Comparison of ENCODE assay signal across 9 mouse cellular contexts in genomic region chr3:108911081-108911547, GRCm38 (mm10). TPM values are rescaled to one million over a fixed set of nuclear protein-coding genes. Genes with fewer than 3 reads are reported as not detected.
DNase-seq lines count a peak whose midpoint lies in the region; ATAC-seq and TF ChIP-seq lines count a peak whose summit lies in the region.
"Had no signal": no experiment of that assay in that cellular context is flagged by ENCODE, and none has a peak within 500 bp of the region (broad histone marks: within the 10 kb centered on the region; RNA-seq: fewer than 3 reads in every experiment).

No protein-coding gene starts in this region.

- no peaks in the 10 kb centered on the region for H3K27me3 ChIP-seq in CH12.LX (replicated peaks)
- H3K27me3 ChIP-seq in forebrain, embryonic 12.5 days: no peaks in the 10 kb centered on the region
- H3K27me3 ChIP-seq in lung, postnatal 0 days (replicated peaks; ENCODE audit: insufficient read depth, low read length): no peaks in the 10 kb centered on the region

- H3K9ac ChIP-seq in CH12.LX (ENCODE audit: insufficient read depth, low read depth): peak overlapping the region; percentile 93
- H3K9ac ChIP-seq in forebrain, embryonic 12.5 days: peak overlapping the region; percentile 92
- H3K9ac ChIP-seq in lung, postnatal 0 days (replicated peaks; ENCODE audit: low read depth): peak overlapping the region; percentile 91

- peaks cover 9 to 26% of the 10 kb centered on the region in 2 experiments for H3K36me3 ChIP-seq in CH12.LX (replicated peaks in 1 of 2; ENCODE audit: control insufficient read depth in 1 of 2, insufficient read depth in 1 of 2, low read length in 1 of 2)
- H3K36me3 ChIP-seq in forebrain, embryonic 12.5 days (replicated peaks): peaks cover 9% of the 10 kb centered on the region
- H3K36me3 ChIP-seq in lung, postnatal 0 days (ENCODE audit: insufficient read depth, low read length): no peaks in the 10 kb centered on the region

- no peaks in the 10 kb centered on the region for H3K9me3 ChIP-seq in CH12.LX (replicated peaks; ENCODE audit: low read length)
- H3K9me3 ChIP-seq in forebrain, embryonic 12.5 days: no peaks in the 10 kb centered on the region
- no peaks in the 10 kb centered on the region for H3K9me3 ChIP-seq in lung, postnatal 0 days (ENCODE audit: low read length)

- TF ChIP-seq CTCF in CH12.LX (conservative IDR thresholded peaks at IDR 0.05 in 1 of 2, IDR thresholded peaks at IDR 0.05 in 1 of 2; ENCODE audit: low read depth in 2 of 2, low read length in 2 of 2): peak in 1 of 2 experiments; percentile 56; a peak in 2 of 4 replicates
- TF ChIP-seq CTCF in brain, embryonic 14.5 days (IDR thresholded peaks at IDR 0.05; ENCODE audit: borderline replicate concordance, extremely low read depth, insufficient read depth, insufficient read length): peak; percentile 26; the same call in 1 of the 2 replicates
- TF ChIP-seq CTCF in lung, postnatal 0 days (IDR thresholded peaks at IDR 0.05): peak; percentile 79

- dilution Hi-C loops in CH12.LX (cut with MboI; ENCODE audit: extremely low pct_ligation_motif_present, extremely low pct_unique_long_range_greater_than_20kb, low sequenced_read_pairs): no loop called here

- peak; percentile 86 for ATAC-seq in forebrain, embryonic 12.5 days (ENCODE audit: low FRiP score)
- ATAC-seq in lung, postnatal 0 days: peak; percentile 87

- peaks cover 44% of the 10 kb centered on the region for H3K79me2 ChIP-seq in CH12.LX (replicated peaks; ENCODE audit: control insufficient read depth, extremely low read depth, insufficient read depth, poor library complexity, severe bottlenecking)

- peaks cover 4 to 27% of the 10 kb centered on the region in 2 experiments; a peak in 3 of 4 replicates for H3K4me1 ChIP-seq in CH12.LX (ENCODE audit: control insufficient read depth in 1 of 2, insufficient read depth in 2 of 2)
- H3K4me1 ChIP-seq in forebrain, embryonic 12.5 days: peaks cover 19% of the 10 kb centered on the region
- H3K4me1 ChIP-seq in lung, postnatal 0 days (ENCODE audit: insufficient read depth, low read depth, low read length): peaks cover 3% of the 10 kb centered on the region; the same call in 1 of the 2 replicates

- TF ChIP-seq RAD21 in CH12.LX (IDR thresholded peaks at IDR 0.05; ENCODE audit: low read depth, low read length): peak; percentile 53

- peak overlapping the region; percentile 71 to 99 (median 87) for H3K4me3 ChIP-seq in CH12.LX (replicated peaks in 1 of 3; ENCODE audit: low read depth in 2 of 3, low read length in 2 of 3, poor library complexity in 1 of 3)
- H3K4me3 ChIP-seq in forebrain, embryonic 12.5 days (replicated peaks): peak overlapping the region; percentile 99
- H3K4me3 ChIP-seq in lung, postnatal 0 days (ENCODE audit: low read depth, low read length): peak overlapping the region; percentile 94

- no peak for TF ChIP-seq POLR2A in CH12.LX (IDR thresholded peaks at IDR 0.05; ENCODE audit: low read depth, low read length)
- no peak for TF ChIP-seq POLR2A in brain, embryonic 14.5 days (IDR thresholded peaks at IDR 0.05; ENCODE audit: borderline replicate concordance, extremely low read depth, insufficient read depth, insufficient read length, poor library complexity, severe bottlenecking)

- in situ Hi-C loops in CH12.LX (cut with MboI; ENCODE audit: low pct_ligation_motif_present, low pct_unique_long_range_greater_than_20kb, low sequenced_read_pairs): no loop called here

- WGBS in forebrain, embryonic 12.5 days: 1% methylated on average over 44 of the region's 44 CpGs
- 3% methylated on average over 33 of the region's 44 CpGs for WGBS in lung, postnatal 0 days

- intact Hi-C loops in heart, postnatal 10 days (cut with DNase I): loop anchor here (2.0 to 5.0 kb wide), 3 partner anchors 70 to 152 kb away; partner anchors contain the start of genes Fam102b and Stxbp3

- no peak overlapping the region for H3K4me2 ChIP-seq in CH12.LX (ENCODE audit: insufficient read depth, low read depth, poor library complexity, severe bottlenecking)
- H3K4me2 ChIP-seq in forebrain, embryonic 12.5 days: peak overlapping the region; percentile 93
- peak overlapping the region; percentile 85 for H3K4me2 ChIP-seq in lung, postnatal 0 days (replicated peaks; ENCODE audit: low read depth, low read length)

- peak; percentile 75 for DNase-seq in CH12.LX (ENCODE audit: extremely low read depth)
- DNase-seq in brain, embryonic 14.5 days (ENCODE audit: low read depth): peak; percentile 86
- peak; percentile 80 for DNase-seq in heart, postnatal 10 days
- peak; percentile 28 to 43 for DNase-seq in layer of hippocampus, adult 8-10 months (ENCODE audit: low spot score in 2 of 2)
- peak; percentile 91 for DNase-seq in lung, postnatal 0 days (ENCODE audit: low spot score)
- DNase-seq in ovary, postnatal 14 days (ENCODE audit: low spot score): peak; percentile 45
- DNase-seq in thymus, postnatal 25 days: peak; percentile 87

- H3K27ac ChIP-seq in CH12.LX (ENCODE audit: insufficient read depth, low read depth): peak overlapping the region; percentile 97
- H3K27ac ChIP-seq in forebrain, embryonic 12.5 days: peak overlapping the region; percentile 98
- H3K27ac ChIP-seq in lung, postnatal 0 days (ENCODE audit: low read length): peak overlapping the region; percentile 100

- TF ChIP-seq EP300 in CH12.LX (IDR thresholded peaks at IDR 0.05; ENCODE audit: low read length): no peak
- no peak for TF ChIP-seq EP300 in lung, postnatal 0 days (IDR thresholded peaks at IDR 0.05)

TF ChIP-seq in CH12.LX, 34 proteins besides CTCF, POLR2A, EP300 and RAD21:
- TF ChIP-seq PAX5 (IDR thresholded peaks at IDR 0.05; ENCODE audit: low read length): no peak
- peak; percentile 13; the same call in 1 of the 2 replicates for TF ChIP-seq MAZ (IDR thresholded peaks at IDR 0.05; ENCODE audit: low read depth, low read length)
- TF ChIP-seq MYC (IDR thresholded peaks at IDR 0.05; ENCODE audit: low read depth, low read length): peak; percentile 84
- peak; percentile 32 for TF ChIP-seq SMC3 (IDR thresholded peaks at IDR 0.05; ENCODE audit: low read depth, low read length)
- TF ChIP-seq UBTF (IDR thresholded peaks at IDR 0.05; ENCODE audit: low read depth, low read length): peak; percentile 86
- no peak for TF ChIP-seq SIN3A (IDR thresholded peaks at IDR 0.05; ENCODE audit: low read length)
- peak; percentile 73 for TF ChIP-seq MXI1 (IDR thresholded peaks at IDR 0.05; ENCODE audit: low read depth, low read length)
- peak; percentile 69 for TF ChIP-seq MAX (IDR thresholded peaks at IDR 0.05; ENCODE audit: low read length)
- peak; percentile 27; the same call in 1 of the 2 replicates for TF ChIP-seq ZMIZ1 (IDR thresholded peaks at IDR 0.05; ENCODE audit: low read depth, low read length)

RNA-seq across cellular contexts. Expression of gene Prpf38b, which starts 0.4 kb away (rescaled TPM):
- 42.6 and 47.4 TPM in 2 replicates for total RNA-seq in CH12.LX (2012; rRNA removed)
- 42.9 and 55.9 TPM in 2 replicates for total RNA-seq in CH12.LX (2014; rRNA removed)
- polyA plus RNA-seq in CH12.LX (2012; ENCODE audit: insufficient read length, low read depth): 177 and 193 TPM in 2 replicates
- 68.0 and 78.4 TPM in 2 replicates for polyA plus RNA-seq in brain, embryonic 14.5 days (2012; rRNA removed)
- 85.1 and 87.0 TPM in 2 replicates for polyA plus RNA-seq in forebrain, embryonic 12.5 days (2016; fragmentation: Nextera tagmentation; extraction: Ambion mirVana)
- total RNA-seq in heart, postnatal 10 days (2021): 10 to 100 TPM; 27.7 to 30.9 TPM
- total RNA-seq in layer of hippocampus, adult 8-10 months (2022): 10 to 100 TPM; 43.2 to 57.0 (median 47.7) TPM
- polyA plus RNA-seq in lung, postnatal 0 days (2015; fragmentation: Nextera tagmentation; extraction: Ambion mirVana): 42.5 and 48.7 TPM in 2 replicates

RNA-seq across cellular contexts. Expression of gene Fndc7, which starts 21.3 kb away (rescaled TPM):
- total RNA-seq in CH12.LX (2012; rRNA removed) (0.42 and 0.81 TPM in 2 replicates), CH12.LX (2014; rRNA removed) (1.1 TPM in 2 replicates)
- 0.57 and 0.61 TPM in 2 replicates for polyA plus RNA-seq in CH12.LX (2012; ENCODE audit: insufficient read length, low read depth)
- 0.09 and 0.11 TPM in 2 replicates for polyA plus RNA-seq in brain, embryonic 14.5 days (2012; rRNA removed)
- 0.22 TPM in 1 of 2 replicates, not detected in the other for polyA plus RNA-seq in forebrain, embryonic 12.5 days (2016; fragmentation: Nextera tagmentation; extraction: Ambion mirVana)
- under 1 TPM in 1 of 2 experiments, not detected in 1; 0.07 TPM for total RNA-seq in heart, postnatal 10 days (2021)
- total RNA-seq in layer of hippocampus, adult 8-10 months (2022): under 1 TPM in 1 of 4 experiments, not detected in 3; 0.13 TPM
- 1.7 and 1.9 TPM in 2 replicates for polyA plus RNA-seq in lung, postnatal 0 days (2015; fragmentation: Nextera tagmentation; extraction: Ambion mirVana)

RNA-seq across cellular contexts. Expression of gene Henmt1, which starts 28.6 kb away (rescaled TPM):
- total RNA-seq in CH12.LX (2012; rRNA removed): not detected in 2 replicates
- total RNA-seq in CH12.LX (2014; rRNA removed): not detected in 2 replicates
- 0.45 TPM in 1 of 2 replicates, not detected in the other for polyA plus RNA-seq in CH12.LX (2012; ENCODE audit: insufficient read length, low read depth)
- polyA plus RNA-seq in brain, embryonic 14.5 days (2012; rRNA removed): 1.2 and 1.5 TPM in 2 replicates
- polyA plus RNA-seq in forebrain, embryonic 12.5 days (2016; fragmentation: Nextera tagmentation; extraction: Ambion mirVana): 0.56 and 1.3 TPM in 2 replicates
- total RNA-seq in heart, postnatal 10 days (2021): not detected
- 1 to 10 TPM; 2.4 to 4.3 (median 3.0) TPM for total RNA-seq in layer of hippocampus, adult 8-10 months (2022)
- polyA plus RNA-seq in lung, postnatal 0 days (2015; fragmentation: Nextera tagmentation; extraction: Ambion mirVana): 0.23 and 0.30 TPM in 2 replicates
- total RNA-seq: heart, postnatal 36 days had no signal

RNA-seq across cellular contexts. Expression of gene Gm9857, which starts 29.1 kb away (rescaled TPM):
- total RNA-seq in CH12.LX (2012; rRNA removed) (not detected in 2 replicates), CH12.LX (2014; rRNA removed) (not detected in 2 replicates)
- polyA plus RNA-seq in CH12.LX (2012; ENCODE audit: insufficient read length, low read depth): not detected in 2 replicates
- 1.3 TPM in 2 replicates for polyA plus RNA-seq in brain, embryonic 14.5 days (2012; rRNA removed)
- not detected in 2 replicates for polyA plus RNA-seq in forebrain, embryonic 12.5 days (2016; fragmentation: Nextera tagmentation; extraction: Ambion mirVana)
- not detected for total RNA-seq in heart, postnatal 10 days (2021)
- not detected for total RNA-seq in layer of hippocampus, adult 8-10 months (2022)
- not detected in 2 replicates for polyA plus RNA-seq in lung, postnatal 0 days (2015; fragmentation: Nextera tagmentation; extraction: Ambion mirVana)
- total RNA-seq: heart, postnatal 36 days had no signal

Comparison
In these comparisons a context has a peak if more than half of its experiments do, and no peak if none do; other contexts are left out.
1. Peak in every context shown above with its lines: DNase-seq, ATAC-seq, H3K4me3 ChIP-seq and H3K27ac ChIP-seq.
2. DNase-seq: peak in every context shown above with its lines; median percentile 91 in lung, postnatal 0 days; 87 in thymus, postnatal 25 days; 86 in brain, embryonic 14.5 days; 80 in heart, postnatal 10 days; 75 in CH12.LX; 45 in ovary, postnatal 14 days; 36 in layer of hippocampus, adult 8-10 months.